Mouse (Mus musculus) hindbrain, embryonic 16.5 days (tissue): ENCODE results near the gene Trappc6a. TPM values are rescaled to one million over a fixed set of nuclear protein-coding genes. Genes with fewer than 3 reads are reported as not detected.
A peak's percentile ranks its signal among the peaks of the same experiment; 100 is the strongest.

ENCODE experiments used
- ATAC-seq: fragments of 200-750 bp; cut with Nextera tagmentation; 2 replicates; pipeline ENCODE4 v1.8.0; 2017; ENCODE audit warnings: moderate TSS enrichment, moderate library complexity
- H3K27ac ChIP-seq: fragments of 300-500 bp; sonication (generic); 2 replicates; pipeline ENCODE4 v1.5.1; 2014; ENCODE audit warnings: low read depth, mild to moderate bottlenecking, control low read depth, low read length, moderate library complexity
- H3K27me3 ChIP-seq: fragments of 300-500 bp; sonication (generic); replicated peaks from 2 replicates; pipeline ENCODE4 v1.6.1; 2014; ENCODE audit warnings: low read length; ENCODE audit not compliant: control insufficient read depth, insufficient read depth
- H3K36me3 ChIP-seq: fragments of 300-500 bp; sonication (generic); 2 replicates; pipeline ENCODE4 v1.6.1; 2014; ENCODE audit warnings: mild to moderate bottlenecking, low read length, moderate library complexity, mixed read lengths; ENCODE audit not compliant: control insufficient read depth, insufficient read depth
- H3K4me1 ChIP-seq: fragments of 300-500 bp; sonication (generic); 2 replicates; pipeline ENCODE4 v1.6.1; 2014; ENCODE audit warnings: low read depth, low read length; ENCODE audit not compliant: control insufficient read depth, insufficient read depth
- H3K4me2 ChIP-seq: fragments of 300-500 bp; sonication (generic); 2 replicates; pipeline ENCODE4 v1.6.1; 2014; ENCODE audit warnings: mild to moderate bottlenecking, low read length, control low read depth, moderate library complexity
- H3K4me3 ChIP-seq: fragments of 300-500 bp; sonication (generic); 2 replicates; pipeline ENCODE4 v1.5.1; 2014; ENCODE audit warnings: mild to moderate bottlenecking, low read length, control low read depth, moderate library complexity
- H3K9ac ChIP-seq: fragments of 300-500 bp; sonication (generic); 2 replicates; pipeline ENCODE4 v1.6.1; 2014; ENCODE audit warnings: low read depth, mild to moderate bottlenecking, control low read depth, low read length, moderate library complexity
- H3K9me3 ChIP-seq: fragments of 300-500 bp; sonication (generic); 2 replicates; pipeline ENCODE4 v1.6.1; 2014; ENCODE audit warnings: mild to moderate bottlenecking, low read length, moderate library complexity; ENCODE audit not compliant: control insufficient read depth
- WGBS: fragments of 180-500 bp; shearing (Covaris S2); extraction: QIAGEN DNeasy Blood & Tissue Kit; methylation state at CpG from one replicate; pipeline ENCODE4 v1.1.7; 2014; 5-methylcytosine and 5-hydroxymethylcytosine counted together
- polyA plus RNA-seq: library from polyadenylated mRNA; unstranded; fragments of >200 nt; fragmentation: Nextera tagmentation; extraction: Ambion mirVana; gene quantifications from 2 replicates; pipeline ENCODE4 v1.2.1, GENCODE M21; 2015

Trappc6a gene
- polyA plus RNA-seq, 1 experiment from 2014 or later: 37.1 TPM

DNA sequence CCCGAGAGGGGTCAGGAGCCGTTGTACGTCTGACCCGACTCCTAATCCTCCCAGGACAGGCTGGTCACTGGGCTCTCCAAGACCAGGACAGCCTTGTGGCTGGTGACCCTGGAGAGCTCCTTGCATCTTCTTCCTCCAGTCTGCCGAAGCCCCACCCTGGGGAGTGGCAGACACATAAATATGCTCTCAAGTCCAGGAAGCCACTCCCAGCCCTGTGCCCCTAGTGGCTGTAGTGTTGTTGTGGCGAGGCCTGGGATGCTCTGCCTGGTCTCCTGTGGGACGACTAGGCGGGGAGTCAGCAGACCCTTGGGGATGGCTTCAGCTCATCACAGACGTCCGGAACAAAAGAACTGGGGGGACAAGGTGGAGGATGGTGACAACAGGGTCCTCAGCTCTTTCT is 22.9 kb downstream of the Trappc6a start:
- peaks cover 32% of the 10 kb centered on the region for H3K36me3 ChIP-seq
- H3K4me1 ChIP-seq: no peaks in the 10 kb centered on the region
- no peak overlapping the region for H3K4me2 ChIP-seq
- no peak overlapping the region for H3K4me3 ChIP-seq
- no peak overlapping the region for H3K27ac ChIP-seq
- no peak for ATAC-seq
- 76% methylated on average over 10 of the region's 10 CpGs for WGBS
- no peaks in the 10 kb centered on the region for H3K27me3 ChIP-seq
- H3K9me3 ChIP-seq: no peaks in the 10 kb centered on the region
- H3K9ac ChIP-seq: no peak overlapping the region

- H3K4me1 ChIP-seq: no peaks in the 10 kb centered on the region
- H3K27me3 ChIP-seq: no peaks in the 10 kb centered on the region
- peaks cover 32% of the 10 kb centered on the region for H3K36me3 ChIP-seq
- H3K27ac ChIP-seq: no peak overlapping the region
- no peak for ATAC-seq
- H3K9ac ChIP-seq: no peak overlapping the region
- 89% methylated on average over 14 of the region's 14 CpGs for WGBS
- no peak overlapping the region for H3K4me2 ChIP-seq
- no peak overlapping the region for H3K4me3 ChIP-seq
- H3K9me3 ChIP-seq: no peaks in the 10 kb centered on the region
These were observed 24.0 kb downstream of the Trappc6a start for GRCm38 (mm10) chr7:19532240-19532639.

DNA sequence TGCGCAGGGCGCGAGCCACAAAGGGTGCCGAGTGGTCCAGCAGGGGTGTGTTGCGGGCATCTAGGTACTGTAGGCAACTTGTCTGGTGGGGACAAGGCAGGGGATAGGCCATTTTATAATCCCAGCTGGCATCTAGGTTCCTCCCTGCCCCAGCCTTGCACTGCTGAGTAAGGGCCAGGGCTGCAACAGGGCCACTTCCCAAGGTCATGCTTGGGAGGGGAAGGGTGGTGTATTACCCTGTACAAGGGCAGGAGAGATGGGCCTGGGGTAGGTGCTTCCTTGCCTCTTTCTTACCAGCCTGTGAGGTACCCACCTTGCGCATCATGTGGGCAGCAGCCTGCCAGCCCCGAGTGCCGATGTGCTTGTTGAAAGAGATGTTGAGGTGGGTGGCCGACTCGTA is 26.5 kb downstream of the Trappc6a start:
- H3K36me3 ChIP-seq: peaks cover 32% of the 10 kb centered on the region
- 93% methylated on average over 10 of the region's 10 CpGs for WGBS

DNA sequence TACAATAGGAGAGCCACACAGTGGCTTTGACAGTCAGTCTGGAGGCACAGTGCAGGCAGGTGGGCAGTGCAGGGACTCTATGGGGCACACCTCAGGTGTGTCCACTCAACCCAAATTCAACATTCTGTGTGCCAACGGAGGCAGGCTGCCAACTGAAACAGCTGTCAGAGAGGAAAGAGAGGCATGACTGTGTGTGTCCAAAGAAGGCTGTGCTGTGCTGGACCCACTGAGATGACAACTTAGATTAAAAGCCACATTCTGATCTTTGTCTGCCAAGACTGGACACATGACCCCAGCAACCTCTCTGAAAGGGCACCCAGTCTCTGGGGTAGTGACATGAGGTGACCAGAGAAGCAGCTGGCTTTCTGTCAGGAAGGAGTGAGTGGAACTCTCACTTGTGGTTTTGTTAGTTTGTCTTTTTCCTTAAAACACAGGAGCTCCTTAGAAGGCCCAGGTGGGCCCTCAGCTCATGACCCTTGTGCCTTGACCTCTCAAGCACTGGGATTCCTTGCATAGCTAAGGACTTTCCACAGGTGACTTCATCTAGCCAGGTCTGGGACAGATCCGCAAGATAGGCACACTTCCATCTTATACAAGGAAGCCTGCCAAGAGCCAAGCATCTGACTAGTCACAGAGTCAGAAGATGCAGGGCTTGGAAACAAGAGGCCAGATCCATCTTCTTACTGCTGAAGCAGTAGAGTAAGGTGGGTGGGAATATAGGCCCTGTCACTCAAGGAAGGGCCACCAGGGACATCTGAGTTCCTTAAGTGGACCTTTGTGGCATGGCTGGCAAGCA is 32.8 kb downstream of the Trappc6a start:
- no peak overlapping the region for H3K9ac ChIP-seq
- 68% methylated on average over 2 of the region's 2 CpGs for WGBS
- no peaks in the 10 kb centered on the region for H3K9me3 ChIP-seq
- no peak overlapping the region for H3K4me3 ChIP-seq
- H3K27ac ChIP-seq: no peak overlapping the region
- no peaks in the 10 kb centered on the region for H3K36me3 ChIP-seq
- H3K4me2 ChIP-seq: no peak overlapping the region
- H3K27me3 ChIP-seq: no peaks in the 10 kb centered on the region
- no peak for ATAC-seq
- H3K4me1 ChIP-seq: peaks cover 23% of the 10 kb centered on the region

More for the DNA sequence above, 26.5 kb downstream of the Trappc6a start:
- no peak overlapping the region for H3K4me3 ChIP-seq
- no peaks in the 10 kb centered on the region for H3K4me1 ChIP-seq
- H3K27ac ChIP-seq: no peak overlapping the region
- ATAC-seq: no peak
- no peaks in the 10 kb centered on the region for H3K9me3 ChIP-seq
- H3K9ac ChIP-seq: no peak overlapping the region
- H3K4me2 ChIP-seq: no peak overlapping the region
- no peaks in the 10 kb centered on the region for H3K27me3 ChIP-seq

GRCm38 (mm10) chr7:19541681-19542154 is 33.5 kb downstream of the Trappc6a start:
- H3K9ac ChIP-seq: no peak overlapping the region
- 53% methylated on average over 7 of the region's 7 CpGs for WGBS
- H3K4me2 ChIP-seq: no peak overlapping the region
- no peaks in the 10 kb centered on the region for H3K9me3 ChIP-seq
- no peaks in the 10 kb centered on the region for H3K36me3 ChIP-seq
- no peaks in the 10 kb centered on the region for H3K27me3 ChIP-seq
- peak; percentile 15 for ATAC-seq
- peaks cover 23% of the 10 kb centered on the region for H3K4me1 ChIP-seq
- peak overlapping the region; percentile 6; the same call in 1 of the 2 replicates for H3K27ac ChIP-seq
- H3K4me3 ChIP-seq: no peak overlapping the region

DNA sequence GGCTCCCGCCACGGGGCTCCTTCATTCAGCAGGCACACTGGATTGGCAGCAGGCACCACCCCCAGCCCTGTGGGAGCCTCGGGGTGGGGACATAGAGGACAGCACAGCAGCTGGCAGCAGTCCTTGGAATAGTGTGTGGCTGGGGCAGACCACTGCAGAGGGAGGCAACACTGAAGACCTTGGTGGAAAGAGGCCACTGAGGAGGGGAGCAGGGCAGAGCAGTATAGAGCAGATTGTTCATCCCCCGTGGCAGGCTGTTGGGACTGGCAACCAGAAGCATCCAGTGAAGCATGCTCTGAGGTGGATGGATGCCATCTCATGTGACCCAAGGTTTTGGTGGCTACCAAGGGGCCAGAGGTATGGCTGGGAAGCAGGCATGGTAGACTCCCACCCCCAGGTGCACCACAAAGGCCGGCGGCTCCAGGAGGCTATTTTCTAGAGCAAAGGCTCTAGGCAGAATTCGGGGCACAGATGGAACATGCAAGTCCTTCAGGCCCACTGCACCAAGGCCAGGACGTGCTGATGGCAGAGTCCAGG is 34.0 kb downstream of the Trappc6a start:
- Histone ChIP-seq H3K4me2 (no peak overlapping the region), H3K27me3 (no peaks in the 10 kb centered on the region), H3K9me3 (no peaks in the 10 kb centered on the region), H3K4me3 (no peak overlapping the region), H3K9ac (no peak overlapping the region; the same call in 1 of the 2 replicates), H3K27ac (peak overlapping the region; percentile 39), H3K36me3 (no peaks in the 10 kb centered on the region), H3K4me1 (peaks cover 23% of the 10 kb centered on the region)
- ATAC-seq: peak; percentile 82
- 55% methylated on average over 8 of the region's 8 CpGs for WGBS

GRCm38 (mm10) chr7:19543584-19543983 is 35.4 kb downstream of the Trappc6a start:
- Histone ChIP-seq H3K9me3 (no peaks in the 10 kb centered on the region), H3K4me1 (peaks cover 23% of the 10 kb centered on the region), H3K4me2 (no peak overlapping the region), H3K36me3 (no peaks in the 10 kb centered on the region), H3K4me3 (no peak overlapping the region), H3K9ac (no peak overlapping the region), H3K27ac (no peak overlapping the region), H3K27me3 (no peaks in the 10 kb centered on the region)
- no peak for ATAC-seq
- whole genome bisulfite sequencing: 62% methylated on average over 6 of the region's 6 CpGs

GRCm38 (mm10) chr7:19546007-19546406 is 37.8 kb downstream of the Trappc6a start:
- Histone ChIP-seq H3K4me2 (no peak overlapping the region), H3K9me3 (no peaks in the 10 kb centered on the region), H3K27ac (no peak overlapping the region), H3K9ac (no peak overlapping the region), H3K4me1 (peaks cover 20% of the 10 kb centered on the region), H3K27me3 (no peaks in the 10 kb centered on the region), H3K4me3 (no peak overlapping the region), H3K36me3 (no peaks in the 10 kb centered on the region)
- WGBS: 64% methylated on average over 3 of the region's 3 CpGs
- ATAC-seq: no peak

GRCm38 (mm10) chr7:19547344-19547969 is 39.3 kb downstream of the Trappc6a start:
- no peak overlapping the region for H3K9ac ChIP-seq
- WGBS: 65% methylated on average over 2 of the region's 2 CpGs
- no peak overlapping the region for H3K4me3 ChIP-seq
- no peak overlapping the region for H3K4me2 ChIP-seq
- no peaks in the 10 kb centered on the region for H3K9me3 ChIP-seq
- no peak overlapping the region for H3K27ac ChIP-seq
- peaks cover 7% of the 10 kb centered on the region for H3K4me1 ChIP-seq
- H3K27me3 ChIP-seq: no peaks in the 10 kb centered on the region
- no peaks in the 10 kb centered on the region for H3K36me3 ChIP-seq
- ATAC-seq: no peak
